15 mouse cellular contexts compared by ENCODE assay signal in the genomic region with DNA sequence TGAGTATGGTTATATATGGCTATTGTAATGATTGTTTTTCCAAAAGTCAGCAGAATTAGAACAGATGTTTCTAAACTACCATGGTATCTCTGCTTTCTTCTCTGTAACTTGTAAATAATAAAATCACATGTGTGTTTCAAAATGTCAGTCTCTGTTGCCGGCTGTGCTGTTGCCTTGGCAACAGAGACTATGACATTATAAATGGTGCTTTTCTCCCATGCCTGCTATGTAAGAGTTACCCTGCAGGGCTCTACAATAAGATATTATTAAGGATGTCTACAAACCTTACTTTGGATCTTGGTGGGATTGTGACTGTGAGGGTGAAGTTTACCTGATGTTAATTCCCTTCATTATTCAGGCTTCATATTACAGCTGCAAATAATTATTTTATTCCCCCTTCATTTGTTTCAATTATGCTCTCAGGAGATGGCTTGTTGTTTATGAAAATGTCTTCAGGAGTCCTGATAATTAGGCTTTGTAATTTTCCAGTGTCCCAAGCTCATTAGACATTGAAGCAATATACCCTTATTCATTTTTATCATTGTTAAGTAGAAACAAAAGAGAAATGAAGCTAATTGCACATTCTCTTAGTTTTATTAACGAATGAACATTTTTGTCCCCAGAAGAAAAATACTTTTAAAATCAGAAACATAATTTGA.
A peak's percentile ranks its signal among the peaks of the same experiment; 100 is the strongest.
DNase-seq lines count a peak whose midpoint lies in the region; ATAC-seq lines count a peak whose summit lies in the region.
"Had no signal": no experiment of that assay in that cellular context is flagged by ENCODE, and none has a peak within 500 bp of the region (broad histone marks: within the 10 kb centered on the region; RNA-seq: fewer than 3 reads in every experiment).

No protein-coding gene starts in this region.

- no peak overlapping the region for H3K27ac ChIP-seq in midbrain, embryonic 11.5 days (ENCODE audit: low read depth, low read length)
- H3K27ac ChIP-seq in midbrain, embryonic 10.5 days (replicated peaks) = no peak overlapping the region
- H3K27ac ChIP-seq in hindbrain, embryonic 15.5 days (replicated peaks) = 0 out of 2 replicates have a peak overlapping the region, but pooled peaks have one; percentile 30
- H3K27ac ChIP-seq in neural tube, embryonic 13.5 days (replicated peaks) = 0 out of 2 replicates have a peak overlapping the region, but pooled peaks have one; percentile 18
- H3K27ac ChIP-seq: intestine, embryonic 15.5 days; liver, embryonic 15.5 days; macrophage had no signal

- no peaks in the 10 kb centered on the region for H3K9me3 ChIP-seq in midbrain, embryonic 11.5 days (ENCODE audit: control insufficient read depth, low read length)
- H3K9me3 ChIP-seq in midbrain, embryonic 10.5 days (replicated peaks) = no peaks in the 10 kb centered on the region
- no peaks in the 10 kb centered on the region for H3K9me3 ChIP-seq in hindbrain, embryonic 15.5 days
- no peaks in the 10 kb centered on the region for H3K9me3 ChIP-seq in neural tube, embryonic 13.5 days
- H3K9me3 ChIP-seq: intestine, embryonic 15.5 days; liver, embryonic 15.5 days had no signal

- no peak overlapping the region for H3K4me2 ChIP-seq in midbrain, embryonic 11.5 days
- no peak overlapping the region for H3K4me2 ChIP-seq in hindbrain, embryonic 15.5 days
- H3K4me2 ChIP-seq in neural tube, embryonic 13.5 days = no peak overlapping the region
- H3K4me2 ChIP-seq: intestine, embryonic 15.5 days; liver, embryonic 15.5 days had no signal

- H3K27me3 ChIP-seq in midbrain, embryonic 11.5 days (ENCODE audit: control insufficient read depth, insufficient read depth, low read length) = no peaks in the 10 kb centered on the region
- H3K27me3 ChIP-seq in midbrain, embryonic 10.5 days (ENCODE audit: low read depth, poor library complexity, severe bottlenecking) = no peaks in the 10 kb centered on the region
- no peaks in the 10 kb centered on the region for H3K27me3 ChIP-seq in hindbrain, embryonic 15.5 days
- no peaks in the 10 kb centered on the region for H3K27me3 ChIP-seq in neural tube, embryonic 13.5 days
- H3K27me3 ChIP-seq: intestine, embryonic 15.5 days; liver, embryonic 15.5 days had no signal

- peak; percentile 16 for DNase-seq in embryo, embryonic 11 days
- no peak for DNase-seq in embryo, embryonic 9.5 days (ENCODE audit: extremely low spot score)
- DNase-seq in midbrain, embryonic 11.5 days (ENCODE audit: low spot score, missing footprints) = no peak
- DNase-seq in midbrain, embryonic 10.5 days (ENCODE audit: low spot score) = no peak
- DNase-seq in ovary, adult 18-20 months (ENCODE audit: low spot score) = no peak
- DNase-seq in adrenal gland, postnatal 36 days = no peak
- DNase-seq: adrenal gland, postnatal 14 days; cerebellum, adult 11 months; kidney, postnatal 14 days; thymus, adult 2 months had no signal

- peak; percentile 43; the same call in 1 of the 2 replicates for ATAC-seq in midbrain, embryonic 11.5 days (ENCODE audit: low FRiP score)
- ATAC-seq in hindbrain, embryonic 15.5 days (ENCODE audit: low FRiP score, low read depth) = peak; percentile 82
- ATAC-seq in neural tube, embryonic 13.5 days (ENCODE audit: low read depth) = peak; percentile 82
- ATAC-seq: intestine, embryonic 15.5 days had no signal

- H3K36me3 ChIP-seq in midbrain, embryonic 11.5 days (ENCODE audit: control insufficient read depth, insufficient read depth, low read length) = no peaks in the 10 kb centered on the region
- no peaks in the 10 kb centered on the region for H3K36me3 ChIP-seq in midbrain, embryonic 10.5 days
- H3K36me3 ChIP-seq in hindbrain, embryonic 15.5 days = no peaks in the 10 kb centered on the region
- H3K36me3 ChIP-seq in neural tube, embryonic 13.5 days = no peaks in the 10 kb centered on the region
- H3K36me3 ChIP-seq: intestine, embryonic 15.5 days; liver, embryonic 15.5 days had no signal

- 65% methylated on average over 2 of the region's 2 CpGs for WGBS in midbrain, embryonic 11.5 days
- 76% methylated on average over 2 of the region's 2 CpGs for WGBS in midbrain, embryonic 10.5 days
- WGBS in hindbrain, embryonic 15.5 days = 35% methylated on average over 2 of the region's 2 CpGs
- 36% methylated on average over 2 of the region's 2 CpGs for WGBS in neural tube, embryonic 13.5 days

- no peak overlapping the region for H3K9ac ChIP-seq in midbrain, embryonic 11.5 days (ENCODE audit: low read length)
- no peak overlapping the region for H3K9ac ChIP-seq in hindbrain, embryonic 15.5 days
- no peak overlapping the region for H3K9ac ChIP-seq in neural tube, embryonic 13.5 days
- H3K9ac ChIP-seq: intestine, embryonic 15.5 days; liver, embryonic 15.5 days had no signal

- no peak overlapping the region for H3K4me3 ChIP-seq in midbrain, embryonic 11.5 days (ENCODE audit: low read depth, low read length)
- no peak overlapping the region for H3K4me3 ChIP-seq in midbrain, embryonic 10.5 days
- no peak overlapping the region for H3K4me3 ChIP-seq in hindbrain, embryonic 15.5 days
- H3K4me3 ChIP-seq in neural tube, embryonic 13.5 days = no peak overlapping the region
- H3K4me3 ChIP-seq: intestine, embryonic 15.5 days; liver, embryonic 15.5 days had no signal

- H3K4me1 ChIP-seq in midbrain, embryonic 11.5 days (ENCODE audit: control insufficient read depth, insufficient read depth, low read length) = no peaks in the 10 kb centered on the region
- H3K4me1 ChIP-seq in midbrain, embryonic 10.5 days = no peaks in the 10 kb centered on the region
- H3K4me1 ChIP-seq in hindbrain, embryonic 15.5 days (replicated peaks) = peaks cover 18% of the 10 kb centered on the region
- H3K4me1 ChIP-seq in neural tube, embryonic 13.5 days (replicated peaks) = peaks cover 14% of the 10 kb centered on the region
- H3K4me1 ChIP-seq: intestine, embryonic 15.5 days; liver, embryonic 15.5 days had no signal

Comparison
In these comparisons a context has a peak if more than half of its experiments do, and no peak if none do; other contexts are left out.
1. H3K27ac ChIP-seq: peak in hindbrain, embryonic 15.5 days (single experiment) and neural tube, embryonic 13.5 days (single experiment); none in midbrain, embryonic 11.5 days (single experiment) and midbrain, embryonic 10.5 days (single experiment).
2. Peak in every context shown above with its lines, with median percentiles within 50 percentile points of each other: ATAC-seq.